Mouse (Mus musculus): ENCODE results near the gene Prr18. TPM values are rescaled to one million over a fixed set of nuclear protein-coding genes. Genes with fewer than 3 reads are reported as not detected.
A peak's percentile ranks its signal among the peaks of the same experiment; 100 is the strongest.
"Not testable (repeated sequence)": the region's sequence is repeated elsewhere in the genome, so short reads cannot be mapped to it uniquely, and the experiment has no call there.

The Prr18 gene
- polyA plus RNA-seq (2016; fragmentation: Nextera tagmentation; extraction: Ambion mirVana) = 0.19 and 0.30 TPM in 2 replicates

DNA sequence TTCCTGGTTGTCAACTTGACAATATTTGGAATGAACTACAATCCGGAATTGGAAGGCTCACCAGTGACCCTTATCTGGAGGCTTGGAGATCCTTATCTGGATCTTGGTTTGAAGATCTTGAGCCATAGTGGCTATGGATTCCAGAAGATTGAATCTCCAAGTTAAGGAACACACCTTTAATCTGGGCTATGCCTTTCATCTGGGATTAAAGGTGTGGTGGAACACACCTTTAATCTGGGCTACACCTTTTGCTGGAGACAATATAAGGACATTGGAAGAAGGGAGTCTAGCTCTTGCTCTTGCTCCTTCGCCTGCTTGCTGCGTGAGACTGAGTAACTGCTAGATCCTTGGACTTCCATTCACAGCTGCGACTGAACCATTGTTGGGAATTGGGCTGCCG, at the start of gene Prr18:
Prr18 (plus strand) TSS at position 301 of the 400 bp plus-strand sequence.
- H3K4me3 ChIP-seq; H3K36me3 ChIP-seq (replicated peaks); H3K9me3 ChIP-seq; DNase-seq (ENCODE audit: extremely low spot score, low spot score); H3K27ac ChIP-seq: not testable (repeated sequence)
- WGBS = 100% methylated on average over 1 of the region's 5 CpGs
- peaks cover 40% of the 10 kb centered on the region for H3K27me3 ChIP-seq (ENCODE audit: poor library complexity, severe bottlenecking)
- peaks cover 25% of the 10 kb centered on the region for H3K4me1 ChIP-seq

GRCm38 (mm10) chr17:8289993-8290679, 47.1 kb upstream of the Prr18 start:
- H3K4me1 ChIP-seq = no peaks in the 10 kb centered on the region
- H3K36me3 ChIP-seq (replicated peaks) = no peaks in the 10 kb centered on the region
- H3K27me3 ChIP-seq (ENCODE audit: poor library complexity, severe bottlenecking) = peaks cover 18% of the 10 kb centered on the region
- H3K9me3 ChIP-seq = no peaks in the 10 kb centered on the region
- DNase-seq (ENCODE audit: extremely low spot score, low spot score) = no peak
- WGBS = 93% methylated on average over 3 of the region's 3 CpGs
- H3K27ac ChIP-seq = no peak overlapping the region
- no peak overlapping the region for H3K4me3 ChIP-seq

GRCm38 (mm10) chr17:8290736-8291135, 46.5 kb upstream of the Prr18 start:
- no peak for DNase-seq (ENCODE audit: extremely low spot score, low spot score)
- Histone ChIP-seq H3K27me3 (ENCODE audit: poor library complexity, severe bottlenecking) (peaks cover 12% of the 10 kb centered on the region), H3K9me3 (no peaks in the 10 kb centered on the region), H3K4me3 (no peak overlapping the region), H3K36me3 (replicated peaks) (no peaks in the 10 kb centered on the region), H3K27ac (no peak overlapping the region), H3K4me1 (no peaks in the 10 kb centered on the region)

GRCm38 (mm10) chr17:8295825-8296224, 41.4 kb upstream of the Prr18 start:
- H3K4me3 ChIP-seq = no peak overlapping the region
- no peaks in the 10 kb centered on the region for H3K9me3 ChIP-seq
- no peak overlapping the region for H3K27ac ChIP-seq
- no peaks in the 10 kb centered on the region for H3K27me3 ChIP-seq (ENCODE audit: poor library complexity, severe bottlenecking)
- no peak for DNase-seq (ENCODE audit: extremely low spot score, low spot score)
- no peaks in the 10 kb centered on the region for H3K36me3 ChIP-seq (replicated peaks)
- no peaks in the 10 kb centered on the region for H3K4me1 ChIP-seq

GRCm38 (mm10) chr17:8296313-8296844, 40.9 kb upstream of the Prr18 start:
- 88% methylated on average over 9 of the region's 9 CpGs for WGBS
- no peak overlapping the region for H3K27ac ChIP-seq

DNA sequence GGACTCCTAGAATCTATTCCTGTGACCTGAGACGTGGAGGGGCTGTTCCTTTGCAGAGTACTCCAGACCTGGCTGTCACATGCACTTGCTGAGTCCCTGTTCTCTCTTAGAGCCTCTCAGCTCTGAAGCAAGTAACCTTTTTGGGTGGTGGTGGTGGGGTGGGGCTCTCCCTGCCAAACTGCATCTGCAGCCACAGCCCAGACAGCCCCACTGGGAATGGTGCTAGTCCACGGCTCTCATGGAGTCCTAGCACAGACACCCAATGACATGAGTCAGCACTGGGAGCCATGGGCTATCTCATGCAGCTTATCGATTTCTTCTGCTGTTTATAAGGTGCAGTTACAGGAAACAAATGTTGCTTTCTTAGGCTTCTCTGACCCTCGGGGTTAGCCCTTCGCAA, 39.5 kb upstream of the Prr18 start:
- WGBS = 86% methylated on average over 5 of the region's 5 CpGs
- Histone ChIP-seq H3K27ac (no peak overlapping the region), H3K27me3 (ENCODE audit: poor library complexity, severe bottlenecking) (no peaks in the 10 kb centered on the region), H3K9me3 (no peaks in the 10 kb centered on the region), H3K4me1 (no peaks in the 10 kb centered on the region), H3K36me3 (replicated peaks) (no peaks in the 10 kb centered on the region), H3K4me3 (no peak overlapping the region)
- DNase-seq (ENCODE audit: extremely low spot score, low spot score) = no peak

More at GRCm38 (mm10) chr17:8296313-8296844, 40.9 kb upstream of the Prr18 start:
- Histone ChIP-seq H3K36me3 (replicated peaks) (no peaks in the 10 kb centered on the region), H3K4me1 (no peaks in the 10 kb centered on the region), H3K27me3 (ENCODE audit: poor library complexity, severe bottlenecking) (no peaks in the 10 kb centered on the region), H3K4me3 (no peak overlapping the region), H3K9me3 (no peaks in the 10 kb centered on the region)
- no peak for DNase-seq (ENCODE audit: extremely low spot score, low spot score)

- no peaks in the 10 kb centered on the region for H3K9me3 ChIP-seq
- H3K4me1 ChIP-seq = no peaks in the 10 kb centered on the region
- H3K4me3 ChIP-seq = no peak overlapping the region
- H3K27ac ChIP-seq = no peak overlapping the region
- H3K27me3 ChIP-seq (ENCODE audit: poor library complexity, severe bottlenecking) = no peaks in the 10 kb centered on the region
- DNase-seq (ENCODE audit: extremely low spot score, low spot score) = no peak
- H3K36me3 ChIP-seq (replicated peaks) = no peaks in the 10 kb centered on the region
- 86% methylated on average over 2 of the region's 2 CpGs for WGBS
Observed at GRCm38 (mm10) chr17:8298281-8298680, 39.0 kb upstream of the Prr18 start.

- H3K4me3 ChIP-seq = no peak overlapping the region
- DNase-seq (ENCODE audit: extremely low spot score, low spot score) = no peak
- no peaks in the 10 kb centered on the region for H3K27me3 ChIP-seq (ENCODE audit: poor library complexity, severe bottlenecking)
- no peaks in the 10 kb centered on the region for H3K4me1 ChIP-seq
- no peak overlapping the region for H3K27ac ChIP-seq
- H3K9me3 ChIP-seq = no peaks in the 10 kb centered on the region
- no peaks in the 10 kb centered on the region for H3K36me3 ChIP-seq (replicated peaks)
Observed at GRCm38 (mm10) chr17:8299524-8299923, 37.7 kb upstream of the Prr18 start.

DNA sequence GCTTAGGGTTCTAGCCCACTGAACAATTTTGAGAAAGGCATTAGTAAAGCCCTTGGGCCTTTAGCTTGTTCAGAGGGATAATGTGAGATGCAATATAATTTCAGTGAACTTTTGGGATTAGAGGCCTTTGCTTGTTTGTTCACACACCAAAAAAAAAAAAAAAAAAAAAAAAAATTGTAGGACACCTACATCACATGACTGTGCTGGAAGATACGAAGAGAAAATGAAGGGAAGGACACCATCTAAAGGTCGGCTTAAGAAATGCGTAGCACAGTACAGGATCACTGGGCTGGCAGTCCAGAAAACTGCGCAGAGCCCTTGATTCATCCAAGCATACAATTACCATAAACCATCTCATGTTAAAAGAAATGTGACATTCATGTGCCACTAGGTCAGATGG, 35.7 kb upstream of the Prr18 start:
- Histone ChIP-seq H3K4me1 (no peaks in the 10 kb centered on the region), H3K27ac (no peak overlapping the region), H3K9me3 (no peaks in the 10 kb centered on the region), H3K36me3 (replicated peaks) (no peaks in the 10 kb centered on the region), H3K4me3 (no peak overlapping the region), H3K27me3 (ENCODE audit: poor library complexity, severe bottlenecking) (no peaks in the 10 kb centered on the region)
- 83% methylated on average over 4 of the region's 4 CpGs for WGBS
- DNase-seq (ENCODE audit: extremely low spot score, low spot score) = no peak

DNA sequence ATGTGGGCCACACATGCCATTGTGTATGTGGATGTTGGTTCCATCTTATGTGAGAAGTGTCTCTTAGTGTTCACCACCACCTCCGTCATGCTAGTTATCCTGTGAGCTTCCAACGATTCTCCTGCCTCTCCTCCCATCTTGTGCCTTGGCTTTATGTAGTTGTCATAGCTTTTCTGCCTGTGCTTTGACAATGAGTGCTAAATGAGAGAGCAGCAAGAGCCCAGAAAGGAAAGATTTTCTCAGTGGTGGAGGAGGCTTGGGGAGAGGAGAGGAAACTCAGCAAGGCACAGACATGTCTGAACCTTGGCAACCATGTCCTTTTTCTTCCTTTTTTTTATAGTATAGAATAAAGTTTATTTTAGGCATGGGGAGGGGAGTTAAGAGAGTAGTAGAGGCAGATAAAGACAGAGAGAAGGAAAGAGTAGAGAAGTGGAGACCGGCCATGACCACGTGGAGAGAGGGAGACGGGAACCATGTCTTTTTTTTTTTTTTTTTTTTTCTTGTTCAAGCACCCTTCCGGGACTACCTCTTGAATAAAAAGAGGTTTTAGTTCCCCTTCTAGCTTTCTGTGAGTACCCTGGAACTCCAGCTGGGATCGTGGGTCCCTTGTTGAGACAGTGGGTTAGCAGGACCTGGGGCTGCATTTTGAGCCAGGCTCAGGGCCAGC, 34.4 kb upstream of the Prr18 start:
- no peaks in the 10 kb centered on the region for H3K4me1 ChIP-seq
- no peak overlapping the region for H3K27ac ChIP-seq
- WGBS = 80% methylated on average over 7 of the region's 7 CpGs
- H3K9me3 ChIP-seq = no peaks in the 10 kb centered on the region
- H3K4me3 ChIP-seq = no peak overlapping the region
- no peaks in the 10 kb centered on the region for H3K27me3 ChIP-seq (ENCODE audit: poor library complexity, severe bottlenecking)
- DNase-seq (ENCODE audit: extremely low spot score, low spot score) = no peak
- H3K36me3 ChIP-seq (replicated peaks) = no peaks in the 10 kb centered on the region

DNA sequence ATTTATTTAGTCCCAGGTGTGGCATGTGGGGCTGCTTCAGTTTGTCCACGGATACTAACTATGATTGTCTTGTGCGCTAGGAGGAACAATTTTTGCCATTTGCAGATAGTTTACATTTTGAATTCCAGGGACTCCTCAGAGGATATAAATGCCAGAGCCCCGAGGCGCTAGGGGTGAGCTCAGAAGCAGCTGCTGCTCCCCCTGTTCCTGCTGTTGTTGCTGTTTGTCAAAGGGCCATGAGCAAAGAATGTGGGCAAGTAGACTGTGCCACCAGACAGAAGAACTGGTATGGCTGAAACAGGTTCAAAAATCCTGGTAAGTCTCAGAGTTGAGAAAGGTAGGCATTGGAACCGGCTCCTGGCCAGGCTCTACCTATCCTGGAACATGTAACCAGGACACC, 33.6 kb upstream of the Prr18 start:
- Histone ChIP-seq H3K27me3 (ENCODE audit: poor library complexity, severe bottlenecking) (no peaks in the 10 kb centered on the region), H3K4me1 (no peaks in the 10 kb centered on the region), H3K9me3 (no peaks in the 10 kb centered on the region), H3K27ac (no peak overlapping the region), H3K36me3 (replicated peaks) (no peaks in the 10 kb centered on the region), H3K4me3 (no peak overlapping the region)
- WGBS = 72% methylated on average over 5 of the region's 5 CpGs
- DNase-seq (ENCODE audit: extremely low spot score, low spot score) = no peak

- no peaks in the 10 kb centered on the region for H3K36me3 ChIP-seq (replicated peaks)
Observed at GRCm38 (mm10) chr17:8305801-8306200, 31.5 kb upstream of the Prr18 start.

GRCm38 (mm10) chr17:8310838-8311614, 26.2 kb upstream of the Prr18 start, which contains the start of gene Sft2d1:
Gene Sft2d1, plus strand, starts transcription at chr17:8311102.
- Histone ChIP-seq H3K27me3 (ENCODE audit: poor library complexity, severe bottlenecking) (no peaks in the 10 kb centered on the region), H3K36me3 (replicated peaks) (no peaks in the 10 kb centered on the region), H3K27ac (peak within 1 kb of the TSS; percentile 80), H3K9me3 (no peaks in the 10 kb centered on the region), H3K4me1 (peaks cover 23% of the 10 kb centered on the region), H3K4me3 (peak within 1 kb of the TSS; percentile 94)
- DNase-seq (ENCODE audit: extremely low spot score, low spot score) = peak; percentile 96
- 1% methylated on average over 47 of the region's 54 CpGs for WGBS

More at GRCm38 (mm10) chr17:8305801-8306200, 31.5 kb upstream of the Prr18 start:
- DNase-seq (ENCODE audit: extremely low spot score, low spot score) = no peak
- no peaks in the 10 kb centered on the region for H3K9me3 ChIP-seq
- no peak overlapping the region for H3K4me3 ChIP-seq
- H3K27me3 ChIP-seq (ENCODE audit: poor library complexity, severe bottlenecking) = no peaks in the 10 kb centered on the region
- H3K4me1 ChIP-seq = peaks cover 8% of the 10 kb centered on the region; the same call in 1 of the 2 replicates
- H3K27ac ChIP-seq = no peak overlapping the region
- WGBS = 24% methylated on average over 3 of the region's 3 CpGs
